Mouse (Mus musculus) limb, embryonic 15.5 days (tissue): Measurements from ENCODE around the gene Urah. TPM values are rescaled to one million over a fixed set of nuclear protein-coding genes. Genes with fewer than 3 reads are reported as not detected.
A peak's percentile ranks its signal among the peaks of the same experiment; 100 is the strongest.

Experiments
- ATAC-seq: fragments of 200-750 bp; cut with Nextera tagmentation; 2 replicates; pipeline ENCODE4 v1.8.0; 2017; ENCODE audit warnings: low read depth, moderate TSS enrichment; ENCODE audit not compliant: insufficient number of reproducible peaks, low FRiP score, low TSS enrichment
- H3K27ac ChIP-seq: fragments of 300-500 bp; sonication (generic); 2 replicates; pipeline ENCODE4 v1.5.1; 2015; ENCODE audit warnings: moderate library complexity, mild to moderate bottlenecking, inconsistent platforms
- H3K27me3 ChIP-seq: fragments of 300-500 bp; sonication (generic); 2 replicates; pipeline ENCODE4 v1.6.1; 2015; ENCODE audit warnings: inconsistent platforms
- H3K36me3 ChIP-seq: fragments of 300-500 bp; sonication (generic); 2 replicates; pipeline ENCODE4 v1.6.1; 2015; ENCODE audit warnings: inconsistent platforms
- H3K4me1 ChIP-seq: fragments of 300-500 bp; sonication (generic); 2 replicates; pipeline ENCODE4 v1.6.1; 2015; ENCODE audit warnings: inconsistent platforms
- H3K4me2 ChIP-seq: fragments of 300-500 bp; sonication (generic); 2 replicates; pipeline ENCODE4 v1.6.1; 2015; ENCODE audit warnings: mild to moderate bottlenecking, inconsistent platforms
- H3K4me3 ChIP-seq: fragments of 300-500 bp; sonication (generic); 2 replicates; pipeline ENCODE4 v1.5.1; 2015; ENCODE audit warnings: mild to moderate bottlenecking, inconsistent platforms
- H3K9ac ChIP-seq: fragments of 300-500 bp; sonication (generic); 2 replicates; pipeline ENCODE4 v1.6.1; 2015; ENCODE audit warnings: inconsistent platforms
- H3K9me3 ChIP-seq: fragments of 300-500 bp; sonication (generic); 2 replicates; pipeline ENCODE4 v1.6.1; 2016; ENCODE audit warnings: inconsistent platforms
- WGBS: fragments of 180-500 bp; shearing (Covaris S2); methylation state at CpG from one replicate; pipeline ENCODE4 v1.1.7; 2015; 5-methylcytosine and 5-hydroxymethylcytosine counted together
- polyA plus RNA-seq: library from polyadenylated mRNA; unstranded; fragments of >200 nt; fragmentation: Nextera tagmentation; extraction: Ambion mirVana; gene quantifications from 2 replicates; pipeline ENCODE4 v1.2.1, GENCODE M21; 2015

Gene Urah
- polyA plus RNA-seq, 1 experiment from 2014 or later = 38.4 TPM

DNA sequence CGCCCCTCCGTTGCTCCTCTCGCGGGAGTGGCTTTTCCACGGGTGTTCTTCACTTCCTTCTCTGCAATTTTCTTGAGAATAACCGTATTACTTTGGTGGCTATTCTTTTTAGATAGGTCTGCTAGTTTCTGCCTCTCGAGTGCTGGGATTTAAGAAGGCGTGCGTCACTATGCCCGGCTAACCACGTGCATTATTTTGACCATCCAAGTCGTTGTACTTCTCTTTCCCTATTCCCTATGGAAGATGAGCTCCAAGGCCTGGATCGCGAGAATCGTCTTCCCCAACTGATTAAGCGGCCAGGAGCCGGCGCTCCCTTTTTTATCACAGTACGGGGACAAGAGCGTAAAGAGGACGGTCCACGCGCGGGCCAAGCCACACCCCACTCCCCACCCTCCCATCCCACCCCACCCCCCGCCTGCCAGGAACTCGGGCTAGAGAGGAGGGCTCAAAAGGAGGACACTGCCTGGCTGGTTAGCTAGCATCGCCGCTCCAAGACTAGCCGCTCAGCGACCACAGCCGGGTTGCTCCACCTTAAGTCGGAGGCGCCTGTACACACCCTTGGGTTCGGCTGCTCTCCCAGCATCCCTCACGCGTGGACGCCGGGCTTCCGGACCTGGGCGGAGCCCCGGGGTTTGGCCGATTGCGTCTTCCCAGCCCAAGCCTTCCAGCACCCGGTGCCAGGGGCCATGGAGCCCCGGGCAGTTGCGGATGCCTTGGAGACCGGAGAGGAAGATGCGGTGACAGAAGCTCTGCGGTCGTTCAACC lies 22.1 kb downstream of the Urah start, which contains the start of gene Ric8a:
Ric8a (plus strand) TSS at position 173 of the 765 bp plus-strand sequence.
- H3K4me3 ChIP-seq = peak within 1 kb of the TSS; percentile 80
- WGBS = under 1% methylated on average over 50 of the region's 50 CpGs
- no peaks in the 10 kb centered on the region for H3K27me3 ChIP-seq
- peaks cover 62% of the 10 kb centered on the region for H3K36me3 ChIP-seq
- peak within 1 kb of the TSS; percentile 98 for H3K4me2 ChIP-seq
- peak within 1 kb of the TSS; percentile 91 for H3K9ac ChIP-seq
- H3K9me3 ChIP-seq = no peaks in the 10 kb centered on the region
- H3K4me1 ChIP-seq = peaks cover 31% of the 10 kb centered on the region
- peak; percentile 84 for ATAC-seq
- peak within 1 kb of the TSS; percentile 93 for H3K27ac ChIP-seq

DNA sequence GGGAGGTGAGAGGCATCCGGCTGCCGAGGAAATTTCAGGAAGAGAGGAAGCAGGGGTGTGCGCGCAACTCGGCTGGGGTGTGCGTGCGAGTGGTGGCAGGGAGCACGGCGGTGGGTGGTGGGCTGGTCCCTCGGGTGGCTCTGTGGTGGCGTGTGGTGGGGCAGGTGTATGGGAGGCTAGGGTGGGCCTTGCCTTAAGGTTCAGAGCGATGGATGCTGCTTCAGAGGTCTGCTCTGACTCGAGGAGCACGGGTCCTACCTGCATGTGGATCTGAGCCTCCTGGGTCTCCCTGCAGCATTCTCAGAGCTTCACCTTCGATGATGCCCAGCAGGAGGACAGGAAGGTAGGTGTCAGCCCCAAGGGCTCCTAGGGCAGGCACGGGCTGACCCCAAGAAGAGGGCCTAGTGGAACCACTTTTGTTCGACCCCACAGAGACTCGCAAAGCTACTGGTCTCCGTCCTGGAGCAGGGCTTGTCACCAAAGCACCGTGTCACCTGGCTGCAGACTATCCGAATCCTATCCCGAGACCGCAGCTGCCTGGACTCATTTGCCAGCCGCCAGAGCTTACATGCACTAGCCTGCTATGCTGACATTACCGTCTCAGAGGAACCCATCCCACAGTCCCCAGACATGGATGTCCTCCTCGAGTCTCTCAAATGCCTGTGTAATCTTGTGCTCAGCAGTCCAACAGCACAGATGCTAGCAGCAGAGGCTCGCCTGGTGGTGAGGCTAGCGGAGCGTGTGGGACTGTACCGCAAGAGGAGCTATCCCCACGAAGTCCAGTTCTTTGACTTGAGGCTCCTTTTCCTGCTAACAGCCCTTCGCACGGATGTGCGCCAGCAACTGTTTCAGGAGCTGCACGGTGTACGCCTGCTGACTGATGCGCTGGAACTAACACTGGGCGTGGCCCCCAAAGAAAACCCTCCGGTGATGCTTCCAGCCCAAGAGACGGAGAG lies 23.0 kb downstream of the Urah start, which contains the start of gene Bet1l:
Bet1l (minus strand) TSS at position 28 of the 956 bp plus-strand sequence.
- Histone ChIP-seq H3K36me3 (peaks cover 62% of the 10 kb centered on the region), H3K27ac (peak within 1 kb of the TSS; percentile 93), H3K4me2 (peak within 1 kb of the TSS; percentile 98), H3K4me3 (peak within 1 kb of the TSS; percentile 80), H3K9ac (peak within 1 kb of the TSS; percentile 91), H3K9me3 (no peaks in the 10 kb centered on the region), H3K27me3 (no peaks in the 10 kb centered on the region), H3K4me1 (peaks cover 31% of the 10 kb centered on the region)
- 37% methylated on average over 39 of the region's 40 CpGs for WGBS
- peak; percentile 22; the same call in 1 of the 2 replicates for ATAC-seq

DNA sequence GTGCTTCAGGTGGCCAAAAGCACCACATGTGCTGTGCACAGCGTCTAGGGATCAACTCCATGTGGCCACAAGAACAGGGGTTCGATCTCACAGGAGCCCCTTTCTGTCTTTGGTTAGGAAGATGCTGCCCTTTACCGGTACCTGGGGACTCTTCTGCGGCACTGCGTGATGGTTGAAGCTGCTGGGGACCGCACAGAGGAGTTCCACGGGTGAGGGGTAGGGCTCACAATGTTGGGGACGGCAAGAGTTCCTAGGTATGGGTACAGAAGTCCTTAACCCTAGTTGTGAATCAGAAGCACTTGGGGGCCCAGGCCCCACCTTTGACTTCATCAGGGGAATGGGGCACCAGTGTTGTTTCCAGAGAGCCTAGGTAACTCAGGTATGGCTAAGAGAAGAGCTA lies 23.9 kb downstream of the Urah start:
- Histone ChIP-seq H3K27ac (no peak overlapping the region), H3K4me3 (peak overlapping the region; percentile 80; the same call in 1 of the 2 replicates), H3K27me3 (no peaks in the 10 kb centered on the region), H3K4me1 (peaks cover 31% of the 10 kb centered on the region), H3K36me3 (peaks cover 62% of the 10 kb centered on the region), H3K4me2 (peak overlapping the region; percentile 98), H3K9ac (no peak overlapping the region), H3K9me3 (no peaks in the 10 kb centered on the region)
- ATAC-seq = no peak
- 96% methylated on average over 8 of the region's 8 CpGs for WGBS

DNA sequence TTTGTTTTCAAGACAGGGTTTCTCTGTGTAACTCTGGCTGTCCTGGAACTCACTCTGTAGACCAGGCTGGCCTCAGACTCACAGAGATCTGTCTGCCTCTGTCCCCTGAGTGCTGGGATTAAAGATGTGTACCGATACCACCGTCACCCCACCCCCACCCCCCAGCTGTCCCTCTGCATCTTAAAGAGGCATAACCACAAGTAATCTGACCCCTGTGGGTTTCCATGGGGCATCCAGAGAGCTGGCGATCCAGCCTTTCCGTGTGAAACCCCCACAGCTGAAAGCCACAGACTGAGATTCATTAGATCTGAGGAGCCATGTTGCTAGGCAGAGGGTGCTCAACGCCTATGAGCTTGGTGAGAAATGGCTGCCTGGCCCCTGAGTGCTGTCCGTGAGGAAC lies 25.2 kb downstream of the Urah start:
- H3K4me2 ChIP-seq = no peak overlapping the region
- H3K4me1 ChIP-seq = peaks cover 25% of the 10 kb centered on the region
- H3K9ac ChIP-seq = no peak overlapping the region
- no peak overlapping the region for H3K4me3 ChIP-seq
- no peak overlapping the region for H3K27ac ChIP-seq
- no peaks in the 10 kb centered on the region for H3K27me3 ChIP-seq
- no peaks in the 10 kb centered on the region for H3K9me3 ChIP-seq
- WGBS = 72% methylated on average over 6 of the region's 6 CpGs
- no peak for ATAC-seq
- peaks cover 62% of the 10 kb centered on the region for H3K36me3 ChIP-seq

DNA sequence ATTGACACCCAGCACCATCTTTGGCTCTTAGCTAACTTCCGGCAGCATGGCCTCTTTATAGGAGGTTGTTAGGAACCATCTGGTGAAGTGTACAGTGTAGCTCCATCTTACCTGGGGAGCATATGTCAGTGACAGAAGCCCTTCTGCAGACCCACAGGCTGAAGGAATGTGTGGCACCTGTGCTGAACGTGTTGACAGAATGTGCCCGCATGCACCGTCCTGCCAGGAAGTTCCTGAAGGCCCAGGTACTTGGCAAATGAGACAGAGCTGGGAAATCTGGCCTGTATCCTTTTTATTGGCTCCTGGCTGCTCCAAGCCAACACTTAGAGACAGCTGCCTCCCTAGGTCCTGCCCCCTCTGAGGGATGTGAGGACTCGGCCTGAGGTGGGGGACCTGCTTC lies 25.9 kb downstream of the Urah start:
- no peak overlapping the region for H3K9ac ChIP-seq
- peaks cover 67% of the 10 kb centered on the region for H3K36me3 ChIP-seq
- no peak overlapping the region for H3K27ac ChIP-seq
- no peak for ATAC-seq
- H3K27me3 ChIP-seq = no peaks in the 10 kb centered on the region
- no peak overlapping the region for H3K4me2 ChIP-seq
- no peak overlapping the region for H3K4me3 ChIP-seq
- peaks cover 20% of the 10 kb centered on the region for H3K4me1 ChIP-seq
- 84% methylated on average over 5 of the region's 5 CpGs for WGBS
- H3K9me3 ChIP-seq = no peaks in the 10 kb centered on the region

DNA sequence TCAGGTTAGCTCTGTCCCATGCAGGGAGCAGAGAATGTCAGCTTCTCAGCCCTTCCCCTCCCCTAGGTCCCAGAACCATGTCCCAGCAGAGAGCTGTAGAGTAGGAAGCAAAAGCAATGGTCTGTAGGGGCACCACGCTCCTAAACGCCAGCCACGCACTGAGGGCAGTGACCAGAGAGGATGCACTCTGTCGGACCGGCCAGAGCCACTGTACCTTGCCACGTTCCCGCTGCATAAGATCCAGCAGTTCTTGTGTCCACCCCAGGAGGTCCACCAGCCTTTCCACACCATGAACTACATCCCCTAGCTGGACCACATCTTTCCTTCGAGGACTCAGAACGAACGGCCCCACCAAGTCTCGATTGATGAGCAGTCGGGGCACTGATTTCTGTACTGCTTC lies 29.9 kb downstream of the Urah start:
- Histone ChIP-seq H3K4me1 (no peaks in the 10 kb centered on the region), H3K4me3 (no peak overlapping the region), H3K27ac (no peak overlapping the region), H3K27me3 (no peaks in the 10 kb centered on the region), H3K9ac (no peak overlapping the region), H3K4me2 (no peak overlapping the region), H3K36me3 (peaks cover 75% of the 10 kb centered on the region), H3K9me3 (no peaks in the 10 kb centered on the region)
- ATAC-seq = no peak
- 88% methylated on average over 12 of the region's 12 CpGs for WGBS

DNA sequence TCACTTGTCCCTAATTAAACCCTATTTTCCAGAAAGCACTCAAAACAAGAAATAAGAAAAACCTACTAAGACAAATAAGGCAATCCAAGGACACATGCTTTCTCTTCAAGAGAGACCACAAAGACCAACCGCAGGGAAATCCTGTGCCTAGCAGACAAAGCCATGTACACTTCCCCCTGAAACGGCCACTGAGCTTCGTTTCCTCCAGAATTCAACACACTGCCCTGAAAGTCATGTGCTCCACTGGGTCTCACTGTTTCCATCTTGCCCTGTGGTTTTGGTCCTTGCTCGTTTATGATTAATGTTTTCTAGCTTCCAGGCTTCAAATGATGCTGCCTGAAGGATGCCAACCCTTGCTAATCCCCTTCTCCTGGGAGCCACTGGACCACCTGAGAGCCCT lies 39.4 kb downstream of the Urah start:
- WGBS = 88% methylated on average over 4 of the region's 4 CpGs
- no peak for ATAC-seq
- H3K36me3 ChIP-seq = peaks cover 44% of the 10 kb centered on the region
- no peak overlapping the region for H3K9ac ChIP-seq
- H3K4me2 ChIP-seq = no peak overlapping the region
- no peaks in the 10 kb centered on the region for H3K4me1 ChIP-seq
- no peaks in the 10 kb centered on the region for H3K9me3 ChIP-seq
- H3K27me3 ChIP-seq = no peaks in the 10 kb centered on the region
- no peak overlapping the region for H3K27ac ChIP-seq
- H3K4me3 ChIP-seq = no peak overlapping the region

DNA sequence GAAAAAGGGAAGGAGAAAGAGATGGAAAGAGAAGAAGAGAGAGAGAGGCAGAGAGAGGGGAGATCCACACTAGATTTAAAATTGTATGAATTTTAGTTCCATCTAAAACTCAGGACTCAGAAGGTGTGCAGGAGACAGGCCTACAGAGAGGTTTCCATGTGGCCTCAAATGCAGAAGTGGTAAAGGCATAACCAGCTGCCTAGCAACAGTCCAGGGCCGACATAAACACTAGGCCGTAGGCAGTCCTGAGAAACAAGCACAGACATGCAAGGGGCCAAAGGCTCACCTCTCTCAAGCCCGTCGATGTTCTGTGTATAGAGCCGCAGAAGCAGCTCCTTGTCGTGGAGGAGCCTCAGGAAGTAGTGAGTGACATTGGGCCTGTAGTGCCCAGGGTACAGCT lies 42.5 kb downstream of the Urah start:
- H3K36me3 ChIP-seq = peaks cover 35% of the 10 kb centered on the region
- H3K4me1 ChIP-seq = peaks cover 5% of the 10 kb centered on the region; the same call in 1 of the 2 replicates
- H3K27ac ChIP-seq = no peak overlapping the region
- H3K9ac ChIP-seq = no peak overlapping the region
- no peak overlapping the region for H3K4me2 ChIP-seq
- H3K9me3 ChIP-seq = no peaks in the 10 kb centered on the region
- H3K27me3 ChIP-seq = no peaks in the 10 kb centered on the region
- no peak overlapping the region for H3K4me3 ChIP-seq
- 70% methylated on average over 6 of the region's 6 CpGs for WGBS
- ATAC-seq = no peak

DNA sequence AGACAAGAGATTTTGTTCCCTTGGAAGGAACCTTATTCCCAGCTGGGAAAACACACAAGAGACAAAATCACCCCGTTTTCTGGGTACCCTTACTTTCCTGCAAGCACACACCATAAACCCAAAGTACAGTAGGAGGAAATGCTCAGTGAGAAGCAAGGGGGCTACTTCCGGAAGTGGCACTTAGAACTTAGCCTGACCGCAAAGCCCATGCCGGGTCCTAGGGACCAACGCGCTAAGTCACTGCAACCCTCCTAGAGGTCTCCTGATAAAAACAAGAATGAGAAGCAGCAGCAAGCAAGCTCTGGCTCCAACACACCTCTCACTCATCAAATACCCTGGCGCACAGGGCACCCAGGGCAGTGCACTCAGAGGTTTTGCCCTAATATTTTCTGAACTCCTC lies 44.5 kb downstream of the Urah start:
- Histone ChIP-seq H3K27me3 (no peaks in the 10 kb centered on the region), H3K36me3 (peaks cover 35% of the 10 kb centered on the region), H3K4me3 (no peak overlapping the region), H3K4me1 (peaks cover 15% of the 10 kb centered on the region), H3K27ac (no peak overlapping the region), H3K9me3 (no peaks in the 10 kb centered on the region), H3K4me2 (no peak overlapping the region), H3K9ac (no peak overlapping the region)
- 89% methylated on average over 7 of the region's 7 CpGs for WGBS
- ATAC-seq = no peak

DNA sequence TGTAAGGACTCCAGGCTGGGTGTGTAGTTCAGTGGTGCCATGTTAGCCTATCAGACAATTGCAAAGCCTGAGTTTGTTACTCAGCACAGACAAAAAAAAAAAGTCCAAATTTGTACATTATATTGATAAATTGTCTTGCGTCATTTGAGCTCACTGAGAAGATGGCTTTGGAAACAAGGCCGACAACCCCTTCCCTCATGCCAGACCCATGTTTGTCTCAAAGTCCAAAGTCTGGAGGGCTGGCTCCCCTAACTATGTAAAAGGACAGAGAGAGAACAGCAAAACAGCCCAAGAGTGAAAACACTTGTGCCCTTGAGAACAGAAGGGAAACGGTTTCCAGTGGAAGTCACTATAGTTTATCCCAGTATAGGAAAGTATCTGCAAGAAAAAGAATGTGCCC lies 45.6 kb downstream of the Urah start:
- ATAC-seq = no peak
- Histone ChIP-seq H3K27ac (no peak overlapping the region), H3K4me1 (peaks cover 15% of the 10 kb centered on the region), H3K4me2 (no peak overlapping the region), H3K4me3 (no peak overlapping the region), H3K9me3 (no peaks in the 10 kb centered on the region), H3K9ac (no peak overlapping the region), H3K36me3 (peaks cover 28% of the 10 kb centered on the region), H3K27me3 (no peaks in the 10 kb centered on the region)
- WGBS = 83% methylated on average over 3 of the region's 3 CpGs

DNA sequence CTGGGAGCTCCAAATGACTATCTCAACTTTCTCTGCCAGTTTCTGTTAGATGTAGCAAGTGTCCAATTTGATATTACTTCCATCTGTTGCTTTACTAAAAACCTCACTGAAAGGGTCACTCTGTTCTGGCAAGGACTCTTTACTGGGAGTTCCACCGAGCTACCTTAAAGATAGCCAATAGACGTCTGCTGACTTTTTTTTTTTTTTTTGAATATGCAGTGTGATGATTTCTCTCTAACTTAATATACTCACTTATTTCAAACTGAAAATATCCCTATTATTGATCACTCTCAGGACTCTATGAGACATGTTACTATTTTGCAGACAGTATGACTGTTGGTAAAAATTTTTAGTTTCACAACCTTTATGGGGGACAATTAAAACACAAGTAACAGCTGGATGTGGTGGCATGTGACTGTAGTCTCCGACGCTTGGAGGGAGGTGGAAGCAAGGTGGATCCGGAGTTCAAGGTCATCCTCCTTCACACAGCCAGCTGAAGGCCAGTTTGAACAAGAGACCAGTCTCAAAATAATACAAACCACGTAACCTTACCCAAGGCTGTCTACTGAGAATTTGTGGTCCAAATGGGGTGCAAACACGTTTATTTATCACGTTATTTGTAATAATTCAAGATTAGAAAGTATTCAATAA lies 46.2 kb downstream of the Urah start:
- H3K36me3 ChIP-seq = peaks cover 29% of the 10 kb centered on the region
- peak overlapping the region; percentile 74 for H3K4me2 ChIP-seq
- peak overlapping the region; percentile 86 for H3K4me3 ChIP-seq
- H3K4me1 ChIP-seq = peaks cover 15% of the 10 kb centered on the region
- H3K9ac ChIP-seq = peak overlapping the region; percentile 71; the same call in 1 of the 2 replicates
- ATAC-seq = no peak
- 12% methylated on average over 8 of the region's 8 CpGs for WGBS
- no peak overlapping the region for H3K27ac ChIP-seq
- no peaks in the 10 kb centered on the region for H3K27me3 ChIP-seq
- no peaks in the 10 kb centered on the region for H3K9me3 ChIP-seq
